Mouse (Mus musculus) heart, adult 9 months (tissue): ENCODE measurements at regions not wholly inside any gene's neighbourhood (a gene's known extent, or its start where the extent isn't known, plus 50 kb on each side); places are given as distances from the start of the nearest gene placed in this dataset.
A peak's percentile ranks its signal among the peaks of the same experiment; 100 is the strongest.

ENCODE experiments used
- DNase-seq, 2 experiments: peaks; one replicate each; pipeline ENCODE4 v3.0.0; 2022; ENCODE audit warnings: low spot score in 2 of 2

- no peak for DNase-seq
Observed at GRCm38 (mm10) chr1:138771307-138772011, 76.9 kb downstream of the Lhx9 start.

DNA sequence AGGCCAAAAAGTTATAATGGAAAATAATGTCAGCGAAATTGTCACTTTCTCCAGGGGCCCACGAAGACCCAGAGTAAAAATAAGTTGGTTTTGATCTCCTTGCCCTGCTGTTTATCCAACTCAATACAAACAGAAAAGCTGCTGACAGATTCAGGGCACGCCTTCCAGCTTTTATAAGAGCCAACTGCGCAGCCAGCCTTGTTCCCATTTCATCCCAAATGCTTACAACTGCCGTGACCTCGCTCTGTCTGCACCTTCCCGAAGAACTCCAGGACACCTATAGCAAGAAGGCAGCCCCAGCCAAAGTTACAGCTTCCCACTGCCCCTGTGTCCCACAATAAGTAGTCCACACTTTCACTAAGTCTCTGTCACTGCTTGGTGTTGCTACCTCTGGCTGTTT, 85.5 kb downstream of the Lhx9 start:
- no peak for DNase-seq

DNA sequence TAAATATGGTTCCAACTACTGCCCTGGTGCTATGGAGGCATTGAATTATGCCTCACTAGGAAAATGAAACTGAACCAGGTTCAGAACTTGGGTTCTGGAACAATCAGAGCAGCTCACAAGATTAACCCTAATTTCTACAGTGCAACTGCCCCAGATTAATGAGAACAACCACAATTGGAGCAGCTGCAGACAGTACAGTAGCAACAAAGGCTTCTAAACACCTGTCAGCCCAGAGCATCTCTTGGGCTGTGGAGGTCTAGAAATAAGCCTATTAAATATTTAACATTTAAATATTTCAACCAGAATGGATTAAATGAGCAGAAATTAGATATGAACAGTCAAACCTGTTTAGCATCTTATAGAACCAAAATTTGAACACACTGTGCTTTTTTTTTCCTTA, 90.6 kb downstream of the Lhx9 start:
- DNase-seq, result no peak

GRCm38 (mm10) chr1:138733308-138733707, 113.4 kb upstream of the Nek7 start:
- DNase-seq, result no peak

DNA sequence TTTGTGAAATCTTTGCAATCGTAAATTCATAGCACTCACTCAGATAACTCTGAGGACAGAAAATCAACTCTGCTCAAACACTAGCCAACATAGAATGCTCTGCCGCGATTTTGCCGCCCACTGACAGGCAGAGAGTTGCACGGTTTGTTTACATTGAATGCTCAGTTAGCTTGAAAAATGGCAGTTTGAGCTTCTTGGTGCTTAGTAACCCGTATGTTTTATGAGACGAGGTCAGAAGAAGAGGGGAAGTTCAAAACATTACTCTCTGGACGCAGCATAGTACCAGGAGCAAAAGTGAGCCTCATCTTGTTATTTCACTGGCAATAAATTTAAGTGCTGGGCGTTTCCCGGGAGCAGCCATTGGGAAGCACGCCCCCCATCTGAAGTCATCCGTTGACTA, 111.1 kb upstream of the Nek7 start:
- DNase-seq, result no peak

DNA sequence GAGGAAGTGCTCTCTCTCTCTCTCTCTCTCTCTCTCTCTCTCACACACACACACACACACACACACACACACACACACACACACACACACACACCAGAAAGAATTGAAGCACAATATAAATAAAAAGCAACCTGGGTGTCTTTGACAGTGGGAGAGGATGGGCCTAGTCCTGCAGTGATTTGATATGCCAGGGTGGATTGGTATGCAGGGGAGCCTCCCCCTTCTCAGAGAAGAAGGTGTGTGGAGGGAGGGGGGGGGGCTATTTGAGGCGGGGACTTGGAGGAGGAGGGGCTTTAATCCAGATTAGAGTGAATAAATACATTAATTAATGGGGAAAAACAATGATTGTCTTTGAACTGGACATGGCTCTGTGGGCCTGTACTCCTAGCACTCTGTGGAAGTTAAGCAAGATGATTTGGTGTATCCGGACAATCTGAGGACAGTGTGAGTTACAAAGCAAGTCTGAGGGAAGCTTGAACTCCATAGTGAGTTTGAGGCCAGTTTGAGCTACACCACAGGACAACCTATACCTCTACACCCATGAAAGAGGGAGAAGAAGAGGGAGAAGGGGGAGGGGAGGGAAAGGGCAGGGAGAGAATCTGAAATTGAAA, 109.3 kb upstream of the Nek7 start:
- no peak for DNase-seq

GRCm38 (mm10) chr1:138720728-138721127, 100.8 kb upstream of the Nek7 start:
- peak in 1 of 2 experiments; percentile 1 for DNase-seq

DNA sequence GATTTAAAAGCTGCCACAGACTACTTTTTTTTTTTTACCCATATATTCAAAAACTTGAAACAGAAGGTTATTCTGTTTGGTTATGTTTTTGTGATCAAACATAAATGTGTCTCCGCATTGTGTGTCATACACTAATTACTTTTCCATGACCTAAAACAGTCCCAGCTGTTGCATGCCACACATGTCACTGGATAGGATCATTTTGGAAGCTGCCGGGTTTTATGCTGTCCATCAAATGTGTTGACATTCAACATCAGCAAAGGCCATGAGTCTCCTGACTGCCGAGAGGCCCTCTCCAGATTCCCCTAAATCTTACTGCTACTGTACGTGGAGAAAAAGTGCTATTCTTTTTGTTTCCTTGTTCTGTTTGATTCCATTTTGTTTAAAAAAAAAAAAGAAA, 99.4 kb upstream of the Nek7 start:
- DNase-seq, result no peak

- DNase-seq, result no peak
Observed at GRCm38 (mm10) chr1:138716991-138717390, 97.0 kb upstream of the Nek7 start.

DNA sequence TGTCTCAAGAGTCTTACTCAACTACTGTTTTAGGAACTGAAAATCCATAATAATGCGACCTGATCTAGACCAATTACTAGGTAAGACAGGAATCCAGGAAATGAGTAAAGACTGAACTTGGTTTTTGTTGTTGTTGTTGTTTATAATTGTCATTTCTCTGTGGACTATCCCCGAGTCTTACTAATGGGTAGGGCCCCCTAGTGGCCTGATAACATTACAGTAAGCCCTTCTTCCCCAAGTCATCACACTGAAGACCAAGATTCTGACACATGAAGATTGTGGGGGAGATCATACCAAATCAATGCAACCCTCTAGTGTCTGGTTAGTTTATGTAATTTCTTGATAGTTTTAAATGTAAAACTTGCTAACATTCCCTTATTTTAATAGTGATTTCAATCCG, 95.2 kb upstream of the Nek7 start:
- DNase-seq, result no peak

GRCm38 (mm10) chr1:138709229-138709608, 89.3 kb upstream of the Nek7 start:
- no peak for DNase-seq

DNA sequence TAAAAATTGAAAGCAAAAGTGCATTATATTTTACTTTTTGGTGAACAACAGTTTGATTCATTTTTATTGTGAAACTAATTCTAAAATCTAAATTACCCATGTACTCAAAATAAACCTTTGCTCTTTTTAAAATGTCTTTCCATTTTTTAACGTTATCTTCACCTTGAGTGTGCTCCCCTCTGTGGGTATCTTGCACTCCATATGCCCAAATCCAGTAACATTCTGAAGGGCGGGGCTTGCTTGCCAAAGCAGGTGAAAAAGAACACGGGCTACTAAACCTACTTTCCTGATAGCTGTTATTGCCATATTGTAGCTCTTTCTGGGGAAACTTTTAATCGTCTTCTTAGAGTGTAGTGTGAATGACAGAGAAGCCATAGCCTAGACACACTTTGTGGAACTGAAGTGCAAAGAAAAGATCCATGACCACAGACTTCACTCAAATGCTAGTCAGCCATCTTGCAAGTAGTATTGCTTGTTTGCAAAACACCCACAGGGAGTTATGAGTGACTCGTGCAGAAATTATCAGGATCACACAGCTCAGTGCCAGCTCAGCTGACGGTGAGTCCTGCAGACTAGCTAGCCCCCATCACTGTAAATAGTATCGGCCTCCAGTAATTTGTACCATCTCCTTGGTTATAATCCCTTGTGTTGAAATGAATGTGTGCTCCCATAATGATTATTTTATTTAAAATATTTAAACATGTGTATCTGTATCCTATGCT, 88.7 kb upstream of the Nek7 start:
- DNase-seq, result no peak

DNA sequence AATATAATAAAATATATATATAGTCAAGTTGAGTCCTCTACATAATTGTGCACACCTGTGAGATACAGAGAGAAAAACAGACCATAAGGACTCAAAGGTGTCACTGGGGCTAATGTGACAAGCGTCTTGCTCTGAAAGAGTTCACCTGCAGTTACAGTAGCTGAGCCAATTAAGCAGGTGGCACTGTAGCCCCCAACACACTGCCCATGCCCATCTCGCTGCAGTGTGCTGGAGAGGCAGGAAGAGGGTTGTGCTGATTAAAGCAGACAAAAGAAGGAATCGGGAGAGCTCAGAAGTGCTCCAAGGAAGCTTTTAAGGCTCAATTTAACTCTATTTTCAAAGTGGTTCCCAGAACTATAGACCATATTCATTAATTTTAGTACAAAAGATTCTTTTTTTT, 88.0 kb upstream of the Nek7 start:
- no peak for DNase-seq

GRCm38 (mm10) chr1:138703291-138703690, 83.3 kb upstream of the Nek7 start:
- DNase-seq, result no peak

DNA sequence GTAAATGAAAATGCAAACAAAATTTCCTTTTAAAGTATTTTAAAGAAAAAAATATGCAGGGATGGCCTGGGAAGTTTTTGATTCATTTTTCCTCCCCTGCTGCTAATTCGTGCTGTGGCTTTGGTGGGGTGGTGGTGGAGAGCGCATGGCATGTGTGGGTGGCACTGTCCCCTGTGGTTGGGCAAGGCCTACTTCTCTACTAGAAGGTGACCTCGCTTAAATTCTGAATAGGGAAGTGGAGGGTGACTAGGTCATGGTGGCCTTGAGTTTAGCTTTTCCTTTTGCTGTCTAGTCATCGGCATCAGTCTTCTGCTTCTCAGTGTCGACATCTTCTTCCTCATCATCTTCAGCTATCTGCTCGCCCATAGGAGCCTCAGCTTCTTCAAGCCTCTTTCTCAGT, 69.3 kb upstream of the Nek7 start:
- no peak for DNase-seq

GRCm38 (mm10) chr1:138686746-138687145, 66.8 kb upstream of the Nek7 start:
- DNase-seq, result no peak

DNA sequence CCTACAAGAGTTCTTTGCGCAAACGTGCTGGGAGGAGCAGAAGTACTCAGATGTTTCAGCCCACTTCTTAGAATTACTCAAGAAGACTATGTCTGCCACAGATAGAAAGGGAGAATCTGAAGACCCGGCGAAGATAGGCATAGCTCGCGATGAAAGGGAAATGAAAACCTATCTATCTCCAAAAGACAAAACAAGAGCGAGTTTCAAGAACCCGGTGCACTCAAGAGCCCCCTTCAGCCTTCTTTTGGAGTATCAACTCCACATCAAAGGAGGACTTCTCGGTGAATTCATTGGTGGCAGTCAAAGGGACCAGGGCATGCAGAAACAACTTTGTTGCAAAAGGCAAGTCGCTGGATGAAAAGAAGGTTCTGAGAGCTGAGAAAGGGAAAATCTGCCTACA, 63.8 kb upstream of the Nek7 start:
- no peak for DNase-seq

DNA sequence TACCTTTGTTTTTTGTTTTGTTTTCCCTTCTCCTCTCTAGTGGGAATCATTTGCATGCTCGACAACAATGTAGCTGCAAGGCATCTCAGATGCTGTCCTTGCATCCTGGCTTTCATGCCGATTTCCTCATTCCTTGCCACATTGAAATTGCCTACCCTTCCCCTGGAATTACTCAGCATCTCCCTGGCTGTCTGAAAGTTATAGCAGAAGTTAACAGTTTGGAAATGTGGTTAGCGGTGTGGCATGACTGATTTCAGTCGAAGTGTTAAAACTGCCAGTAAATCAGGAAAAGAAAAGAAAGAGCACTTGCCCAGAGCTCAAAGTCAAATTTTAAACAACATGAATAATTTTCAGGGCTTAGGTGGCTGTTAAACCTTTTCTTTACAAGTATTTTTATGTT, 62.0 kb upstream of the Nek7 start:
- no peak for DNase-seq

- no peak for DNase-seq
Observed at GRCm38 (mm10) chr1:138674199-138674598, 54.3 kb upstream of the Nek7 start.
